Mouse (Mus musculus): Measurements from ENCODE around the gene Abcf2.
A peak's percentile ranks its signal among the peaks of the same experiment; 100 is the strongest.
"Not testable (repeated sequence)": the region's sequence is repeated elsewhere in the genome, so short reads cannot be mapped to it uniquely, and the experiment has no call there.

Abcf2 gene

GRCm38 (mm10) chr5:24586547-24587199 lies 9.4 kb upstream of the Abcf2 start, which contains the start of gene Chpf2:
TSS of gene Chpf2 (plus strand) at chr5:24586741.
- DNase-seq (ENCODE audit: low read depth, low spot score), result peak; percentile 72

GRCm38 (mm10) chr5:24586106-24586505 lies 8.8 kb upstream of the Abcf2 start:
- no peak for DNase-seq (ENCODE audit: low read depth, low spot score)

DNA sequence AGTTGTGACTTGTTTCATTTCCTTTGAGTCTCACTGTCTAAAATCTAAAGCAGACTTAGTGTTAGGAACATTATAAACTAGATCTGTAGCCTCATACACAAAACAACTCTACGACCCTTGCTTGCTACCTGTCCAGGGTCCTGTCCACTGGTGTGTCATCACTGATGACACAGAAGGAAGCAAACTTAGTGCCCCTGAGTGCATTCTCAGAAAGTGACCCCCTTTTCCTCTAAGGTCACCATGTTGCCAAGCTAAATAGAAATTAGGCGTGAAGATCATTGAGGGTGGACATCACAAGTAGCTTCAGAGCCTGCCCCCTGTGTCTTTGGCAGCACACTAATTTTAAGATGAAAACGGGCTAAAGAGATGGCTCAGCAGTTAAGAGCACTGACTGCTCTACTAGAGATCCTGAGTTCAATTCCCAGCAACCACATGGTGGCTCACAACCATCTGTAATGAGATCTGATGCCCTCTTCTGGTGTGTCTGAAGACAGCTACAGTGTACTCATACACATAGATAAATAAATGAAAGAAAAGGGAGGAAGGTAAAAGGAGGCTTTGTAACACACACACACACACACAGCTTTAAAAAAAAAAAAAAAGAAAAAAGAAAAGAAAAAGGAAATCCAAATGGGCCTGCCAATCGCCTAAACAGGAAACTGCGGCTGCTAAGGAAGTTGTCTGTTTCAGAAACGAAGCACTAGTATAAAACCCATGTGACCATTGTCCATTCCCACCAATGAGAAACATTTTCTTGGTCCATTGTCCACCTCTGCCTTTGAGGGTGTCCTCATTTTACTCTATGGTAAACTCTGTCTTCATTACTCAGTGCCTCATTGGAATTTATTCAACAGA lies 1.1 kb upstream of the Abcf2 start:
- DNase-seq (ENCODE audit: low read depth, low spot score), result no peak

DNA sequence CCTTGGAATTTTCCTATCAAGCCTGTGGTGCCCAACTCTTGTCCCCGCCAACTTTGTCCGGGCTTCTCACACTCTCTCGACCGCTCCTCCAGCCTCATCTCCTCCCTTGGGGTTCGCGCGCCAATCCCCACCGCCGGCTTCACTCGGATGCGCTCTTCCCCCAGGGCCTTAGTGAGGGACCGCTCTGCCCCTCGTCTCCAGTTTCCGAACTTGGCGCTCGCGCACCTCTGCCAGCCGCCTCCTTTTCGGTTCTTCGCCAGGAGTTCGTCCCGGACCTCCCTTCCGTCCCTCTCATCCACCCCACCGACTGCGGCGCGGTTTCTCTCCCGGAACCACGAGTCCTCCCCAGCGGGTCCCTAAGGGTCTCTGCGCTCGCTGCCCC lies 475 bp downstream of the Abcf2 start:
- DNase-seq (ENCODE audit: low read depth, low spot score), result no peak

DNA sequence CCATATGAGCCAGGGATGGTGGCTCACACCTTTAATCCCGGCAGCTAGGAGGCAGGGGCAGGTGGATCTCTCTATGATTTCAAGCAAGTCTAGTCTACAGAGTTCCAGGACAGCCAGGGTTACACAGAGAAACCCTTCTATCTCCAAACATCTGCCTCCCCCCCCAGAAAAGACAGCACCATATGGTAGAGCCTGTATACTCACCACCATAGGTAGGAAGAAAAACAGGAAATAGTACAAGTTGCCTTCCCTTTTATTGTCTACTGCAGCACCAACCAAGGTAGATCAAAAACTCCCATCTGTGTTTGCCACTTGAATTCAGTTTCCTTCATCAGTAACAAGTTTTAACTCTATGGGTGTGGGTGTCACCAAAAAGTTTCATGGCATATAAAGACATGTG lies 1.3 kb downstream of the Abcf2 start:
- no peak for DNase-seq (ENCODE audit: low read depth, low spot score)

DNA sequence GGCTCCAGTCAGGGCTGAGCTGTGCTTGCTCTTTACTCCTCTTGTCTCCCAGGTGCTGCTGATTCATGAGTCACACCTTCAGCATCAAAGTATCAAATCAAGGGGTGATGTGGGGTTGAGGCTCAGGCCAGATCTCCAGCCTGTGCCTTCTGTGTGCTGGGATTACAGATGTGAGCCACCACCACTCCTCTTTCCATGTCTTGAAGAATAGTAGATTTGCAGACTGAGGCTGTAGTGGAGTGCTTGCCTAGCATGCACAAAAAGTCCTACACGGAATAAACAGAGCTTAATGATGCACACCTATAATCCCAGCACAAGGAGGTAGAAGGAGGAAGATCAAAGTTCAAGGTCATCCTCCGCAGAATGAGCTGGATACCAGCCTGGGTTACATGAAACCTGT lies 20.6 kb downstream of the Abcf2 start, which contains the start of gene 4931409K22Rik:
4931409K22Rik (minus strand) TSS at position 101 of the 400 bp plus-strand sequence.
- DNase-seq (ENCODE audit: low read depth, low spot score), result no peak

DNA sequence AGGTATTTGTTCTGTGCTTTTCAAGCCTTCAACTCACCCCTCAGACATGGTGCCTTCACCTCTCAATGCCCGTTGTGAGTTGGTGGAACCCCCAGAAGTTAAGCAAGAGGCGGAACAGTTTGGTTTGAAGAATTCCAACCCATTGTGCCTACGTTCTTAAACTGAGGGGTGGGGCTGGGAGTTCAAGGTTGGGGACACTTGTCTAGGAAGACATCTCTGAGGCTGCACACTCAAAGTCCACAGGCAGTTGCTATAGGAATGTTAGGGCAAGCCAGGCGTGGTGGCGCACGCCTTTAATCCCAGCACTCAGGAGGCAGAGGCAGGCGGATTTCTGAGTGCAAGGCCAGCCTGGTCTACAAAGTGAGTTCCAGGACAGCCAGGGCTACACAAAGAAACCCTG lies 21.9 kb downstream of the Abcf2 start:
- not testable (repeated sequence) for DNase-seq (ENCODE audit: low read depth, low spot score)

DNA sequence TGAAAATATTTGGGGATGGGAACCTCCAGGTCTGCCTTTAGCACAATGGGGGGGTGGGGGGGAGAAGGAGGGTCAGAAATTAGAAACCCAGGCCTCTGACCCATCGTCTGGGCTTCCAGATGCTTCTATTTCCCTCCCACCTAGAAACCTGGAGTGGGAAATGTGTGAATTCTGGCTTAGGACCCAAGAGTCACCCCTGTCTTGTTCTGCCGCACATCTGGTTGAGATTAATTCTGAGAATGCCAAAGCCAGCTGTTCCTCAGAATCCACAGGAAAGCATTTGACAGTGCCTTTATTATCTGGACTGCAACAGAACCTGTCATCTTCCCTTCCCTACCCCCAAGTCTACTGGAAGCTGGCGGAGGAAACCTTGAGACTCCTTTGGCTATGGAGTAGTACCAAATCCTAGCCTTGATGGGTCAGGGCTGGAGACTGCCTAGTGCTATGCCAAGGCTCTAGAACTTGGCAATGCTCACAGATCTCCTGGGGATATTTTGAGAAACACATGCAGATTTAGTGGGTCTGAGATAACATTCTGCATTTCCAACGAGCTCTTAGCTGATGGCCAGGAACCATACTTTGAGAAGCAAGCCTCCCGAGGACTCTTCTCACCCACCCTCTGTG lies 23.5 kb downstream of the Abcf2 start:
- peak; percentile 43 for DNase-seq (ENCODE audit: low read depth, low spot score)

GRCm38 (mm10) chr5:24551317-24551688 lies 26.0 kb downstream of the Abcf2 start:
- DNase-seq (ENCODE audit: low read depth, low spot score), result no peak

DNA sequence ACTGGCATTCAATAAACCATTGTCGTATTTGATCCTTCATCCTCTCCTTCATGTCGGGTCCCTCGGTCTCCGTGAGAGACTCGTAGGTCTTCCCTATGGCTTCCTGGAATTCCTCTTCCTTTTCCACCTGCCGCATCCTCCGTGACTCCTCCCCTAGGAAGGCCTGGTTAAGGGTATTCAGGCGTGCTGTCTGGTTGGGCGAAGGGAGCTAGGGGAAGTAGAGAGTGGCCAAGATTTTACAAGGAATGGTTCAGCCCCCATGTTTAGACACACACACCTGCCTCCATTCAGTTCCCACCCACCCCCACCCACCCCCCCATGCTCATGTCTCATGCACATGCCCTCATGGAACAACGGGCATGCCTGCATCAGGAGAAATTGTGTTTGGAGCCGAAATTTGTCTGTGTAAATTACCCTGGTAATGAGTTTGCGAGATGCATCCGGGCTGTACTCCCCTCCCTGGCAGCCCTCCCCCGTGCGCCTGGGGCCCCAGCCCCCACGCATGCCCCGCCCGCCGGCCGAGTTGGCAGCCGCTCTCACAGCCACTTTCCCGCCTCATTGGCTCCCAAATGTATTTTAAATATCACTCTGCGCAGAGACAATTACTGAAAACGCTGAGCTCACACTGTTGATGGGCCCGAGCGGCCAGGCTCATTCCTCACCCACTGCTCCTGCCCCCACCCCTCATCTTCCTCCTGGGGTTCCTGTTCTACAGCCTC lies 26.5 kb downstream of the Abcf2 start:
- no peak for DNase-seq (ENCODE audit: low read depth, low spot score)

- DNase-seq (ENCODE audit: low read depth, low spot score), result no peak
Observed at GRCm38 (mm10) chr5:24542643-24543042, 34.6 kb downstream of the Abcf2 start.

GRCm38 (mm10) chr5:24541144-24541569 lies 36.1 kb downstream of the Abcf2 start:
- no peak for DNase-seq (ENCODE audit: low read depth, low spot score)

- no peak for DNase-seq (ENCODE audit: low read depth, low spot score)
Observed at GRCm38 (mm10) chr5:24540387-24541143, 36.7 kb downstream of the Abcf2 start, which contains the start of gene Asb10. TSS of gene Asb10 (minus strand) at chr5:24540978.

DNA sequence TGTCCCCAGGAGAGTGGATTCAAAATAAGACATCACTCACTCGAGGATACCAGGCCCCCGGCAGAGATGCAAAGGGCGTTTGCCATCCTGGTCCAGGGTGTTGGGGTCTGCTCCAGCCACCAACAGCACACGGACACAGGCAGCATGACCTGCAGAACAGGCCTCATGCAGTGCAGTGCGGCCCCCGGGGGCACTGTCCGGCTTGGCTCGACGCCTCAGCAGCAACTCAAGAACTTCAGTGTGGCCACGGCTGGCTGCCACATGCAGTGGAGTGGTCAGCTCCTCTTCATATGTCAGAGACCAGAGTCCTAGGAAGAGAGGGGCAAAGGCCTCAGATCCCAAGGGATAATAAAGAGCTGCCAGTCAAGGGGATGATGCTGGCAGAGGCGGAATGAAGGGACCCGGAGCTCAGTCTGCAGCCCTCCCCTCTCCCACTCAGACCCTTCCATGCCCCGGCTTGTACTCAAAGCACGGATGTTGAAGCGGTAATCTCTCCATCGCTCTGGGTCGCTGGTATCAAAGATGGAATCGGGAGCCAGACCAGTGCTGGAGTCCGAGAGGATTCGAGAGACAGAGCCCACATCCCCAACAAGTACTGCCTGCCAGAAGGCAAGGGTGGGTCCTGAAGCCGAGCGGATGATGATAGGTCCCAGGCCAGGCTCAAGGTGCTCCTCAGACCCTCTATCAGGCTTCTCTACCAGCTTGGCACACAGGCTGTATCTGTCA lies 37.5 kb downstream of the Abcf2 start:
- no peak for DNase-seq (ENCODE audit: low read depth, low spot score)

GRCm38 (mm10) chr5:24537618-24538017 lies 39.6 kb downstream of the Abcf2 start:
- DNase-seq (ENCODE audit: low read depth, low spot score), result no peak

DNA sequence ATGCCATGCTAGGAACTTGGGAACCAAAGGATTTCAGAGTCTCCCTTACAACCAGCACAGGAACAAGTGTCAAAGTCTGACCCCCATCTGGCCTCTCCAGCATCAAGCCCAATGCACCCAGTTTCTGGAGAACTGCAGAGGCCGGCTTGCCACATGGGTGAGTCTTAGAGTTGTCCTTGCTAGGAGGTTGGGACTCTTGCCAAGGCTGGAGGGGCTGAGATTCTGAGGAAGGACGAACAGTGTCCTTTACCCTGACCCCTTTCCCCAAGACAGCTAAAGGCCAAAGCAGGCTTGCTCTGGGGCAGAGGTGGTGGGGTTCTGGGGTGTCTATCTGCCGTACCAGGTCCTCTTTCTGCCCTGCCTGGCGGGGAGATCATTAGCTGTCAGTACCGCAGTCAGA lies 40.8 kb downstream of the Abcf2 start:
- no peak for DNase-seq (ENCODE audit: low read depth, low spot score)

GRCm38 (mm10) chr5:24535731-24536130 lies 41.5 kb downstream of the Abcf2 start:
- DNase-seq (ENCODE audit: low read depth, low spot score), result no peak

- no peak for DNase-seq (ENCODE audit: low read depth, low spot score)
Observed at GRCm38 (mm10) chr5:24534292-24534691, 43.0 kb downstream of the Abcf2 start.

DNA sequence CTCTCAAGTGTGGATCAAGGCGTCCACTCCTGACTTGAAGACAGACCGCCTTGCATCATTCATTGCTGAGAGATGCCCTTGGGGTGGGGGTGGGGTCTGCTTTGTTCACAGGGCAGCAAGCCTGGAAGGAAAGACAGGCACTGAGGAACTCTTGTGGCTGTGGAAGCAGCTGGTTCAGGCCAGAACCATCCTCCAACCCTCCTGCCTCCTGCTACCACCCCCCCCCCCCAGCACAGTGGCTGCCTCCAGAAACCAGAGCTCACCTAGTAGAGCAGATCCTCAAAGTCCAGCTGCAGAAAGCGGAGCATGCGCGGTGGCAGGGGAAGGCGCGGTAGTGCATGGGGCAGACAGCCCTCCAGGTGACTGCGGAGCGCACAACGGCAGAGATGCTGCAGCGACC lies 43.9 kb downstream of the Abcf2 start:
- no peak for DNase-seq (ENCODE audit: low read depth, low spot score)

DNA sequence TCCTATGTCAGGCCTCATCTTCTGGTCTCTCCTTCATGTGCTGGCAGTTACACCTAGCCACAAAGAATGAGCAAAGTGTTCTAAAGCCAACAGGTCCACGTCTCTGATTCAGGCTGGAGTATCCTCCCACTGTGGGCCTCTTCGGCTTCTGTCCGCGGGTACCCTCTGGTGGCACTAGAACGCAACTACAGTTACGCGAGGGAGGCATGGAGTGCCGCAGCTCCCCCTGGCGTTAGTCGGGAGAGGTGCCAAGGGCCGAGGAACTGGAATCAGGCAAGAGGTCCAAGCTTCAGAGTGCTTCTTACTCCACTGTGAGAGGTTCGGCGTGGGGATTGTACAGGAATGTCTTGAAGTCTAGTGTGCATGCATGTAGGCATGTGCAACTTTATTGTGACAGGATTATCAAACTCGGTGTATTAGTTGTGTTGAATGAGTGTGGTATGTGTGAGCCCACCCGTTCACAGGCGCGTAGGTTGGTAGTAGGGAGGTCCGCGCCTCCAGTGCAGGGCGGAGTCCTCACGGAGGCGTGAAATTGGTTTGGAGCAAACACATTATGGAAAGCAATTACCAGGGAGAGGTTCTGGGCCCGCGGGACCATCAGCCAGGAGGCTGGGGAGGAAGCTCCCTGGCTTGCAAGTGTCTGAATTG lies 47.1 kb downstream of the Abcf2 start:
- DNase-seq (ENCODE audit: low read depth, low spot score), result peak; percentile 88
